Mouse (Mus musculus) olfactory bulb, adult 2 months (tissue): ENCODE measurements around the gene Fam222a.

Experiments
- CTCF ChIP-seq: fragments of 200-500 bp; IDR thresholded peaks from 2 replicates; pipeline ENCODE4 v1.5.1; 2012; ENCODE audit warnings: low read depth, mild to moderate bottlenecking, low read length, moderate library complexity; ENCODE audit not compliant: insufficient read depth
- POLR2A ChIP-seq: fragments of 200-500 bp; IDR thresholded peaks from 2 replicates; pipeline ENCODE4 v1.6.1; 2012; ENCODE audit warnings: mild to moderate bottlenecking, low read depth, low read length, moderate library complexity; ENCODE audit not compliant: insufficient read depth

GRCm38 (mm10) chr5:114605981-114606380, 38.2 kb downstream of the Fam222a start:
- TF ChIP-seq POLR2A, result no peak
- TF ChIP-seq CTCF, result no peak
